22 mouse cellular contexts compared by ENCODE assay signal in genomic region chr17:27082796-27083195, GRCm38 (mm10). TPM values are rescaled to one million over a fixed set of nuclear protein-coding genes. Genes with fewer than 3 reads are reported as not detected.
DNase-seq lines count a peak whose midpoint lies in the region; ATAC-seq and TF ChIP-seq lines count a peak whose summit lies in the region.
"Had no signal": no experiment of that assay in that cellular context is flagged by ENCODE, and none has a peak within 500 bp of the region (broad histone marks: within the 10 kb centered on the region; RNA-seq: fewer than 3 reads in every experiment).

No protein-coding gene starts in this region.

- H3K4me3 ChIP-seq in lung, postnatal 0 days (ENCODE audit: low read depth, low read length): no peak overlapping the region
- H3K4me3 ChIP-seq in lung, adult 2 months (replicated peaks; ENCODE audit: extremely low read depth, low read depth, low read length): no peak overlapping the region
- no peak overlapping the region for H3K4me3 ChIP-seq in C2C12 (ENCODE audit: insufficient read depth, poor library complexity, severe bottlenecking)
- no peak overlapping the region for H3K4me3 ChIP-seq in embryonic fibroblast, embryonic 13.5 days (ENCODE audit: insufficient read depth, low read length)
- H3K4me3 ChIP-seq in small intestine, adult 2 months (ENCODE audit: low read depth, low read length): no peak overlapping the region
- H3K4me3 ChIP-seq: embryonic facial prominence, embryonic 12.5 days; erythroblast, embryonic 14.5 days; gastrocnemius, adult 2 months; hindbrain, embryonic 12.5 days; liver, embryonic 13.5 days had no signal

- no peak for TF ChIP-seq EP300 in lung, postnatal 0 days (IDR thresholded peaks at IDR 0.05)

- no peak overlapping the region for H3K9ac ChIP-seq in lung, postnatal 0 days (replicated peaks; ENCODE audit: low read depth)
- H3K9ac ChIP-seq: embryonic facial prominence, embryonic 12.5 days; hindbrain, embryonic 12.5 days; liver, embryonic 13.5 days; lung, embryonic 14.5 days had no signal

- ATAC-seq in lung, postnatal 0 days: no peak
- ATAC-seq: activated CD4-positive, CD25-positive, alpha-beta regulatory T cell, adult 4 months; forebrain, embryonic 14.5 days had no signal

- H3K27ac ChIP-seq in lung, postnatal 0 days (ENCODE audit: low read length): 0 out of 2 replicates have a peak overlapping the region, but pooled peaks have one; percentile 11
- H3K27ac ChIP-seq in embryonic fibroblast, embryonic 13.5 days (ENCODE audit: insufficient read depth, low read length): peak overlapping the region; percentile 55
- peak overlapping the region; percentile 41 for H3K27ac ChIP-seq in small intestine, adult 2 months (ENCODE audit: insufficient read depth, low read depth, low read length)
- H3K27ac ChIP-seq: embryonic facial prominence, embryonic 12.5 days; gastrocnemius, adult 2 months; hindbrain, embryonic 12.5 days; liver, embryonic 13.5 days had no signal

- no peaks in the 10 kb centered on the region for H3K27me3 ChIP-seq in lung, postnatal 0 days (replicated peaks; ENCODE audit: insufficient read depth, low read length)
- H3K27me3 ChIP-seq in C2C12 (ENCODE audit: control insufficient read depth, insufficient read depth, insufficient read length): no peaks in the 10 kb centered on the region
- no peaks in the 10 kb centered on the region for H3K27me3 ChIP-seq in small intestine, adult 2 months (ENCODE audit: control insufficient read depth, insufficient read depth, low read length)
- H3K27me3 ChIP-seq: embryonic facial prominence, embryonic 12.5 days; hindbrain, embryonic 12.5 days; liver, embryonic 13.5 days had no signal

- H3K4me2 ChIP-seq in lung, postnatal 0 days (replicated peaks; ENCODE audit: low read depth, low read length): no peak overlapping the region
- H3K4me2 ChIP-seq: embryonic facial prominence, embryonic 12.5 days; hindbrain, embryonic 12.5 days; liver, embryonic 13.5 days; lung, embryonic 14.5 days; midbrain, embryonic 11.5 days had no signal

- peaks cover 3% of the 10 kb centered on the region for H3K79me3 ChIP-seq in C2C12 (ENCODE audit: low read depth)

- WGBS in lung, postnatal 0 days: 58% methylated on average over 8 of the region's 8 CpGs
- WGBS in lung, adult 2 months: 62% methylated on average over 8 of the region's 8 CpGs
- 58% methylated on average over 8 of the region's 8 CpGs for WGBS in small intestine, adult 2 months

- no peaks in the 10 kb centered on the region for H3K9me3 ChIP-seq in lung, postnatal 0 days (ENCODE audit: low read length)
- H3K9me3 ChIP-seq: embryonic facial prominence, embryonic 12.5 days; hindbrain, embryonic 12.5 days; liver, embryonic 13.5 days had no signal

- TF ChIP-seq POLR2A in lung, adult 2 months (IDR thresholded peaks at IDR 0.05; ENCODE audit: borderline replicate concordance, extremely low read depth, low read depth, low read length): no peak
- no peak for TF ChIP-seq POLR2A in embryonic fibroblast, embryonic 13.5 days (IDR thresholded peaks at IDR 0.05; ENCODE audit: low read depth, low read length)
- no peak for TF ChIP-seq POLR2A in small intestine, adult 2 months (IDR thresholded peaks at IDR 0.05; ENCODE audit: low read depth, low read length)

- peaks cover 2% of the 10 kb centered on the region; the same call in 1 of the 2 replicates for H3K4me1 ChIP-seq in lung, postnatal 0 days (ENCODE audit: insufficient read depth, low read depth, low read length)
- peaks cover 10% of the 10 kb centered on the region for H3K4me1 ChIP-seq in lung, adult 2 months (ENCODE audit: control insufficient read depth, insufficient read depth, low read length)
- H3K4me1 ChIP-seq in embryonic fibroblast, embryonic 13.5 days (ENCODE audit: control insufficient read depth, insufficient read depth, low read length): peaks cover 15% of the 10 kb centered on the region
- H3K4me1 ChIP-seq in small intestine, adult 2 months (ENCODE audit: control insufficient read depth, insufficient read depth, insufficient read length, low read length): peaks cover 35% of the 10 kb centered on the region
- H3K4me1 ChIP-seq: hindbrain, embryonic 12.5 days had no signal

- no peak for TF ChIP-seq CTCF in lung, postnatal 0 days (IDR thresholded peaks at IDR 0.05)
- TF ChIP-seq CTCF in lung, adult 2 months (IDR thresholded peaks at IDR 0.05; ENCODE audit: insufficient read depth, low read length): no peak
- no peak for TF ChIP-seq CTCF in C2C12 (IDR thresholded peaks at IDR 0.05; ENCODE audit: control insufficient read depth, insufficient read depth, insufficient read length)
- no peak for TF ChIP-seq CTCF in embryonic fibroblast, embryonic 13.5 days (IDR thresholded peaks at IDR 0.05; ENCODE audit: borderline replicate concordance, insufficient read depth, low read length)
- TF ChIP-seq CTCF in small intestine, adult 2 months (IDR thresholded peaks at IDR 0.05; ENCODE audit: extremely low read depth, insufficient read length, insufficient replicate concordance, low read depth, low read length): no peak

- no peak overlapping the region for H3ac ChIP-seq in C2C12 (ENCODE audit: control insufficient read depth, insufficient read length, low read depth)

- DNase-seq in lung, postnatal 0 days (ENCODE audit: low spot score): no peak
- no peak for DNase-seq in lung, adult 2 months
- DNase-seq in layer of hippocampus, adult 9-10 months (ENCODE audit: low spot score): no peak
- no peak for DNase-seq in adrenal gland, adult 18-20 months (ENCODE audit: low spot score in 2 of 2)
- DNase-seq: cerebellum, adult 9-11 months; gastrocnemius, adult 2 months; kidney, adult 8-10 months; kidney, postnatal 36 days; liver, embryonic 13.5 days; lung, embryonic 14.5 days; lung, postnatal 36 days; thymus, adult 2 months; thymus, postnatal 4 days had no signal

- no peaks in the 10 kb centered on the region for H3K36me3 ChIP-seq in lung, postnatal 0 days (ENCODE audit: insufficient read depth, low read length)
- H3K36me3 ChIP-seq in C2C12 (ENCODE audit: control insufficient read depth, insufficient read depth): no peaks in the 10 kb centered on the region
- H3K36me3 ChIP-seq in small intestine, adult 2 months (ENCODE audit: control insufficient read depth, insufficient read depth, low read length): peaks cover 13% of the 10 kb centered on the region
- H3K36me3 ChIP-seq: embryonic facial prominence, embryonic 12.5 days; hindbrain, embryonic 12.5 days; liver, embryonic 13.5 days had no signal

- H3K79me2 ChIP-seq in C2C12 (ENCODE audit: control insufficient read depth, insufficient read depth): peaks cover 52% of the 10 kb centered on the region

TF ChIP-seq in C2C12, 6 proteins besides CTCF, POLR2A, EP300 and RAD21:
- TF ChIP-seq CEBPB (IDR thresholded peaks at IDR 0.05; ENCODE audit: low read depth) (no peak), MYOG (IDR thresholded peaks at IDR 0.05; ENCODE audit: control insufficient read depth, extremely low read depth, insufficient read length) (no peak), MYOD1 (IDR thresholded peaks at IDR 0.05; ENCODE audit: control insufficient read depth, insufficient read length, low read depth) (peak; percentile 63), FOSL1 (IDR thresholded peaks at IDR 0.05; ENCODE audit: insufficient read depth, low read length, poor library complexity, severe bottlenecking) (no peak), MAX (IDR thresholded peaks at IDR 0.05) (no peak), USF1 (IDR thresholded peaks at IDR 0.05; ENCODE audit: low read depth) (peak; percentile 80)

RNA-seq across cellular contexts. Expression of gene Itpr3, which starts 25.7 kb away (rescaled TPM):
- 3.6 and 3.9 TPM in 2 replicates for polyA plus RNA-seq in lung, postnatal 0 days (2015; fragmentation: Nextera tagmentation; extraction: Ambion mirVana)
- polyA plus RNA-seq in lung, adult 2 months (2012; rRNA removed): 22.0 and 22.5 TPM in 2 replicates
- polyA plus RNA-seq in C2C12 (2012; fragmentation: generic; extraction: Trizol): 20.0 TPM
- polyA plus RNA-seq in embryonic fibroblast, embryonic 13.5 days (2011; ENCODE audit: insufficient read length, low read depth, missing spikeins): 15.7 and 31.1 TPM in 2 replicates
- 46.1 and 66.7 TPM in 2 replicates for polyA plus RNA-seq in small intestine, adult 2 months (2012; rRNA removed)
- total RNA-seq in adrenal gland, adult 18-20 months (2021): 1 to 10 TPM; 5.5 to 6.2 TPM

RNA-seq across cellular contexts. Expression of gene Uqcc2, which starts 50.9 kb away (rescaled TPM):
- polyA plus RNA-seq in lung, postnatal 0 days (2015; fragmentation: Nextera tagmentation; extraction: Ambion mirVana): 155 and 176 TPM in 2 replicates
- polyA plus RNA-seq in lung, adult 2 months (2012; rRNA removed): 80.0 and 91.5 TPM in 2 replicates
- polyA plus RNA-seq in C2C12 (2012; fragmentation: generic; extraction: Trizol): 630 TPM
- 148 and 168 TPM in 2 replicates for polyA plus RNA-seq in embryonic fibroblast, embryonic 13.5 days (2011; ENCODE audit: insufficient read length, low read depth, missing spikeins)
- polyA plus RNA-seq in small intestine, adult 2 months (2012; rRNA removed): 103 and 126 TPM in 2 replicates
- total RNA-seq in adrenal gland, adult 18-20 months (2021): 100 to 1,000 TPM; 266 to 331 TPM

RNA-seq across cellular contexts. Expression of gene Bak1, which starts 54.0 kb away (rescaled TPM):
- 3.8 and 4.0 TPM in 2 replicates for polyA plus RNA-seq in lung, postnatal 0 days (2015; fragmentation: Nextera tagmentation; extraction: Ambion mirVana)
- 48.2 and 55.8 TPM in 2 replicates for polyA plus RNA-seq in lung, adult 2 months (2012; rRNA removed)
- 95.1 TPM for polyA plus RNA-seq in C2C12 (2012; fragmentation: generic; extraction: Trizol)
- polyA plus RNA-seq in embryonic fibroblast, embryonic 13.5 days (2011; ENCODE audit: insufficient read length, low read depth, missing spikeins): 106 and 114 TPM in 2 replicates
- 113 and 265 TPM in 2 replicates for polyA plus RNA-seq in small intestine, adult 2 months (2012; rRNA removed)
- total RNA-seq in adrenal gland, adult 18-20 months (2021): 10 to 100 TPM; 27.2 to 31.0 TPM
